Mouse (Mus musculus) megakaryocyte, embryonic 14.5 days (primary cell): ENCODE results near the gene Ppif.

Source experiments
- FLI1 ChIP-seq: IDR thresholded peaks from 2 replicates; pipeline ENCODE4 v1.6.1; 2012; ENCODE audit warnings: low read length, inconsistent platforms, mixed read lengths
- GATA1 ChIP-seq: IDR thresholded peaks from 3 replicates; pipeline ENCODE4 v1.6.1; 2012; ENCODE audit warnings: mixed read lengths, low read length, inconsistent platforms, borderline replicate concordance

DNA sequence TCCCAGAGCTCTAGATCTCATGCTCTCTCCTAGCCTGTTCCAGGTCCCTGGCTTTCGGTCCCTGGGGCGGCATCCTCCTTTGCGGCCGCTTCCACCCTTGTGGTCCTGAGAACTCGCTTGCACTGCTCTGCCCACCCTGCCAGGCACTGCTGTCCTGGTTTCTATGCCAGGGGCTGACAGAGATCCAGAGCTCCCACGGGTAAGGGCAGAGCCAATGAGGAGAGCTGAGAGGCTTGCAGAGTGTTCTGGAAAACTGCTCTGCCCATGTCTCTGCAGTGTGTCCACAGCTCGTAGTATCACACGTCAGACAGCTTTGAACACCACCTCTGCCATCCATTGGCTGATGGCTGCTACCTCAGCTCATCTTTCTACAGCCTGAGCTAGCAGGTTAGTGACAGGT lies 23.8 kb downstream of the Ppif start:
- TF ChIP-seq GATA1 (no peak), FLI1 (no peak)
